Mouse (Mus musculus) ES-Bruce4 (cell line): ENCODE data around the gene Epha6.

ENCODE experiments used
- CTCF ChIP-seq: IDR thresholded peaks from one replicate; pipeline ENCODE4 v1.8.1; 2011; ENCODE audit warnings: low read depth, low read length
- POLR2A ChIP-seq: IDR thresholded peaks from one replicate; pipeline ENCODE4 v1.8.1; 2011; ENCODE audit warnings: low read length; ENCODE audit not compliant: insufficient read depth

DNA sequence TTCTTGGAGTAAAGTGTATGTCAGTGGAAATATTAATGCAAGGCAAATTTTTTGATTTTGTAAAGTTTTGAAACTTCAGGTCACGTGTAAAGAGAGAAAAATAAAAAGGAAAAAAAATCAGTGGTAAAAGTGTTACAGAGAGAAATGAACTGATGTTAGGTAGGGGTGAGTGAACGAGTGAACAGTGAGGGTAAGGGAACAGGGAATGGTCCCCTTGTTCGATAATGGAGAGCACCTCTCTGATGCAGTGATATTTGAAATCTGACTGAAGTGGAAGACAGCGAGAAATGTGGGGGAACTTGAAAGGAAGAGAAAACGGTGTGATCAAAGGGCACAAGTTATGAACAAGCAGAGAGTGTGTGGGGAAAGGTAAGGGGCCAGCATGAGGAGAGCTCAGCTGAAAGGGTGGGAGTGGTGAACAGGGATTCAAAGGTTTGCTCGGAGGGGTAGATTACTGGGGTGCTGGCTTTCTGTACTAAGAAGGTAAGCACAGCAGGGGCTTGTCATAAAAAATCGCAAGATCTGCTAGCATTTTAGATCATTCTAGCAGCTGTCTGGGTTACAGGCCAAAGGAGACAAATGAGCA, 137.0 kb downstream of the Epha6 start:
- no peak for TF ChIP-seq POLR2A
- TF ChIP-seq CTCF: no peak
